Mouse (Mus musculus) embryonic fibroblast, embryonic 13.5 days (primary cell): ENCODE results near the gene Srrm4.
"Not testable (repeated sequence)": the region's sequence is repeated elsewhere in the genome, so short reads cannot be mapped to it uniquely, and the experiment has no call there.

Experiments used
- CTCF ChIP-seq: IDR thresholded peaks from 2 replicates; pipeline ENCODE4 v1.5.1; 2011; ENCODE audit warnings: mild to moderate bottlenecking, control low read depth, low read length, moderate library complexity, borderline replicate concordance; ENCODE audit not compliant: insufficient read depth
- POLR2A ChIP-seq: IDR thresholded peaks from 2 replicates; pipeline ENCODE4 v1.6.1; 2011; ENCODE audit warnings: low read depth, mild to moderate bottlenecking, control low read depth, low read length, moderate library complexity

GRCm38 (mm10) chr5:116425709-116426108, 165.9 kb downstream of the Srrm4 start:
- TF ChIP-seq CTCF, POLR2A: not testable (repeated sequence)
